Mouse (Mus musculus) thymus, postnatal 10 days (tissue): Measurements from ENCODE around the gene 2010003K11Rik.

Experiments used
- DNase-seq, 2 experiments: peaks; one replicate each; pipeline ENCODE4 v3.0.0; 2021; ENCODE audit warnings: low spot score in 2 of 2

The 2010003K11Rik gene

GRCm38 (mm10) chr19:4497263-4497973 is 965 bp downstream of the 2010003K11Rik start:
- DNase-seq = peak; percentile 43 to 68

- no peak for DNase-seq
Observed at GRCm38 (mm10) chr19:4496535-4497262, 1.7 kb downstream of the 2010003K11Rik start.

- no peak for DNase-seq
Observed at GRCm38 (mm10) chr19:4495814-4496213, 2.6 kb downstream of the 2010003K11Rik start.

- DNase-seq = no peak
Observed at GRCm38 (mm10) chr19:4494707-4495106, 3.7 kb downstream of the 2010003K11Rik start.

GRCm38 (mm10) chr19:4492526-4493296 is 5.7 kb downstream of the 2010003K11Rik start:
- DNase-seq = no peak

- no peak for DNase-seq
Observed at GRCm38 (mm10) chr19:4491080-4491695, 7.2 kb downstream of the 2010003K11Rik start.

- no peak for DNase-seq
Observed at GRCm38 (mm10) chr19:4487877-4488276, 10.5 kb downstream of the 2010003K11Rik start.

- DNase-seq = no peak
Observed at GRCm38 (mm10) chr19:4485006-4485405, 13.4 kb downstream of the 2010003K11Rik start.

GRCm38 (mm10) chr19:4482111-4482859 is 16.1 kb downstream of the 2010003K11Rik start:
- no peak for DNase-seq

GRCm38 (mm10) chr19:4481326-4481725 is 17.1 kb downstream of the 2010003K11Rik start:
- no peak for DNase-seq

GRCm38 (mm10) chr19:4480041-4480440 is 18.3 kb downstream of the 2010003K11Rik start:
- DNase-seq = no peak

GRCm38 (mm10) chr19:4478190-4478516 is 20.2 kb downstream of the 2010003K11Rik start:
- DNase-seq = no peak

GRCm38 (mm10) chr19:4477345-4478189 is 20.8 kb downstream of the 2010003K11Rik start, which contains the start of gene Syt12:
Syt12 (minus strand) TSS chr19:4477447.
- no peak for DNase-seq

- DNase-seq = no peak
Observed at GRCm38 (mm10) chr19:4476601-4477257, 21.7 kb downstream of the 2010003K11Rik start.

- DNase-seq = peak; percentile 28 to 29
Observed at GRCm38 (mm10) chr19:4475224-4475925, 23.0 kb downstream of the 2010003K11Rik start.

- DNase-seq = no peak
Observed at GRCm38 (mm10) chr19:4474739-4475138, 23.6 kb downstream of the 2010003K11Rik start.

- DNase-seq = no peak
Observed at GRCm38 (mm10) chr19:4473549-4473948, 24.8 kb downstream of the 2010003K11Rik start.

- DNase-seq = peak in 1 of 2 experiments; percentile 36
Observed at GRCm38 (mm10) chr19:4468363-4468762, 30.0 kb downstream of the 2010003K11Rik start.

- no peak for DNase-seq
Observed at GRCm38 (mm10) chr19:4464666-4465065, 33.7 kb downstream of the 2010003K11Rik start.
